Mouse (Mus musculus) C2C12 (cell line): ENCODE measurements around the gene Ybey.

Experiments
- CTCF ChIP-seq: IDR thresholded peaks from one replicate; pipeline ENCODE4 v1.5.1; 2011; ENCODE audit not compliant: control insufficient read depth, insufficient read depth, insufficient read length
- MAX ChIP-seq: IDR thresholded peaks from one replicate; pipeline ENCODE4 v1.6.1; 2011; ENCODE audit warnings: mild to moderate bottlenecking, control low read depth
- USF1 ChIP-seq: IDR thresholded peaks from one replicate; pipeline ENCODE4 v1.6.1; 2011; ENCODE audit warnings: low read depth, mild to moderate bottlenecking, control low read depth, moderate library complexity

DNA sequence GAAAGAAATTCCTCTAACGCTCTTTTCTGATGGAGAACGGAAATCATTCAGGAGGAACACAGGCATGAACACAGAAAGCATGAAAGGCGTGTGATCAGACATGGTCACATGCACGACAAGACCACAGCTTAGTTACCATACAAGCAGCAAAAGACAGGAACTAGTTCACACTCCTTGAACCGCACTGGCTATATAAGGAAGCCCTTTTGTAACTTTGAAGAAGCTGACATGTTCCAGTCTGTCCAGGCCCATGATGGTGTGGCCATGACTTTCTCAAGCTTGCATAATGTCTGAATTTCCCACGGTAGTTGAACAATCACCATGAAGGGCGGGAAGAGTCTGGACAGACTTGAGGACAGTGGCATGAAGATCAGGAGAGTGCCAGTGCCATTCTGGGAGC is 43.2 kb downstream of the Ybey start:
- TF ChIP-seq CTCF (no peak), USF1 (no peak), MAX (no peak)
